Mouse (Mus musculus) testis, adult 2 months (tissue): ENCODE measurements around the gene Rab30. TPM values are rescaled to one million over a fixed set of nuclear protein-coding genes. Genes with fewer than 3 reads are reported as not detected.
"Not testable (repeated sequence)": the region's sequence is repeated elsewhere in the genome, so short reads cannot be mapped to it uniquely, and the experiment has no call there.

ENCODE experiments used
- H3K27ac ChIP-seq: fragments of 200-500 bp; 2 replicates; pipeline ENCODE4 v1.5.1; 2012; ENCODE audit warnings: low read depth, low read length; ENCODE audit not compliant: control insufficient read depth, insufficient read depth
- H3K27me3 ChIP-seq: fragments of 200-500 bp; 2 replicates; pipeline ENCODE4 v1.6.1; 2012; ENCODE audit warnings: mild to moderate bottlenecking, low read length, moderate library complexity; ENCODE audit not compliant: control insufficient read depth, insufficient read depth
- H3K36me3 ChIP-seq: fragments of 200-500 bp; 2 replicates; pipeline ENCODE4 v1.6.1; 2012; ENCODE audit warnings: mild to moderate bottlenecking, low read length; ENCODE audit not compliant: control insufficient read depth, insufficient read depth
- H3K4me1 ChIP-seq: fragments of 200-500 bp; 2 replicates; pipeline ENCODE4 v1.6.1; 2012; ENCODE audit warnings: low read length; ENCODE audit not compliant: control insufficient read depth, insufficient read depth
- H3K4me3 ChIP-seq: fragments of 200-500 bp; 2 replicates; pipeline ENCODE4 v1.5.1; 2012; ENCODE audit warnings: low read depth, mild to moderate bottlenecking, low read length, moderate library complexity, mixed read lengths; ENCODE audit not compliant: control insufficient read depth
- CTCF ChIP-seq: fragments of 200-500 bp; IDR thresholded peaks from 2 replicates; pipeline ENCODE4 v1.5.1; 2012; ENCODE audit warnings: low read depth, mild to moderate bottlenecking, inconsistent platforms, low read length, moderate library complexity; ENCODE audit not compliant: control insufficient read depth, insufficient read depth, insufficient replicate concordance
- POLR2A ChIP-seq: fragments of 200-500 bp; IDR thresholded peaks from 2 replicates; pipeline ENCODE4 v1.6.1; 2012; ENCODE audit warnings: low read depth, mild to moderate bottlenecking, inconsistent platforms, low read length, moderate library complexity; ENCODE audit not compliant: control insufficient read depth
- polyA plus RNA-seq: library from polyadenylated mRNA; depleted of rRNA; stranded (reverse); fragments of >200 nt; gene quantifications from 2 replicates; pipeline ENCODE4 v1.2.3, GENCODE M21; 2012

Gene Rab30
- polyA plus RNA-seq, 1 experiment, result 1.3 TPM

- H3K4me3 ChIP-seq, result no peak overlapping the region
- no peaks in the 10 kb centered on the region for H3K36me3 ChIP-seq
- H3K4me1 ChIP-seq, result no peaks in the 10 kb centered on the region
- no peak for TF ChIP-seq POLR2A
- TF ChIP-seq CTCF, result no peak
- H3K27me3 ChIP-seq, result no peaks in the 10 kb centered on the region
- H3K27ac ChIP-seq, result no peak overlapping the region
Measured at GRCm38 (mm10) chr7:92750395-92750794, 9.0 kb downstream of the Rab30 start.

GRCm38 (mm10) chr7:92758067-92758466 is 16.7 kb downstream of the Rab30 start:
- no peak overlapping the region for H3K4me3 ChIP-seq
- no peaks in the 10 kb centered on the region for H3K4me1 ChIP-seq
- no peak for TF ChIP-seq CTCF
- no peak for TF ChIP-seq POLR2A
- H3K36me3 ChIP-seq, result no peaks in the 10 kb centered on the region
- H3K27ac ChIP-seq, result no peak overlapping the region
- H3K27me3 ChIP-seq, result no peaks in the 10 kb centered on the region

DNA sequence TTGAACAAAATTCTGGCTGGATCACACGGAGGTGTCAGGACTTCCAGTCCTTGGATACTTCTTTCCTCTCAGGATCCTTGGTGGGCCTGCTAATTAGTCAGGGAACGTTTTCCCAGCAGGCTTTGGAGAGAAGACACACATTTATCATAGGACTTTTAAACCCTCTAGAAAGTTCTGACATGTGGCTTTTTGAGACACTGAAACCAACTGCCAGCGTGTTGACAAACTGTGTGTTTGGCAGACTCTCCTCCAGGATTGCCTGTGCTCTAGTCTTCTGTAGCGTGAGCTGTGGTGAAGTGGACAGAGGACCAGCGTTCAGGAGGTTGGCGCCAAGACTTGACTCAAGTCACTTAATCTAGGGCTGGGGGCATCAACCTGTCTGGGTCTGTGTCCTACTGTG is 19.2 kb downstream of the Rab30 start:
- Histone ChIP-seq H3K4me3 (no peak overlapping the region), H3K27ac (no peak overlapping the region), H3K27me3 (no peaks in the 10 kb centered on the region), H3K4me1 (no peaks in the 10 kb centered on the region), H3K36me3 (no peaks in the 10 kb centered on the region)
- TF ChIP-seq CTCF, result no peak
- no peak for TF ChIP-seq POLR2A

DNA sequence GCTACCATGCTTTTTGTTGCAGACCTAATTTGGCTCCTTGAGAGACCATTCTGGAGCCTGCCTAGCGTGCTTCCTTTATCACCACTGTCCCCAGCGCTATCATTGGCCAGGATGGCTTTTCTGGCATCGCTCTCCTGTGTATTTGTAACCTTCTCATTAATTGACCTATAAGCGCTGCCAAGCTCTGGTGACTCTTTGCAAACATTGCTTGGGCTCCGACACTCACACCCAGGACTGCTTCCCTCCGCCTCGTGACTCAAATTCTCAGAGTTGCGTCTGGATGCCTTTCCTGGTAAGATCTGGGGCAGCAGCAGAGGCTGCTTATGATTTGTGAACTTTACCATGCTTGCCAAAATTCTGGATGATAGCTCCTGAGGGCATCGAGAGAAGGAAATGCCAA is 19.8 kb downstream of the Rab30 start:
- no peak overlapping the region for H3K4me3 ChIP-seq
- no peak overlapping the region for H3K27ac ChIP-seq
- no peaks in the 10 kb centered on the region for H3K4me1 ChIP-seq
- no peak for TF ChIP-seq POLR2A
- no peak for TF ChIP-seq CTCF
- H3K27me3 ChIP-seq, result no peaks in the 10 kb centered on the region
- no peaks in the 10 kb centered on the region for H3K36me3 ChIP-seq

DNA sequence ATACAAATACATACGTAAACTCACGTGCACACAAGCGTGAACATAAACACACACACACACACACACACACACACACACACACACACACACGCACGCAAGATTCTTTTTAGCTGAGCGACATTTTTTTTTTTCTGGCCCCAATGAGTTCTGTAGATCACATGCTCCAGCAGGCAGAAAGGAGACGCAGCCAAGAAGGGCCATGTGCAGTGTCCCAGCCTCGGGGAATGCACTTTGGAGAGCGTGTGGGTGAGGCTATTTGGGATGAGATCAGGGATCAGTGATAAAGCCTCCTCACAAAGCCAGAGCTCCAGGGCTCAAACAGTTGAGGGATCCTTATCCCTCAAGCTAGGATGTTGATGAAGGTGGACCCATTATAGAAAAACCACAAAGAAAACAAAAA is 24.0 kb downstream of the Rab30 start:
- Histone ChIP-seq H3K4me1 (no peaks in the 10 kb centered on the region), H3K27me3 (no peaks in the 10 kb centered on the region), H3K36me3 (no peaks in the 10 kb centered on the region), H3K27ac (no peak overlapping the region), H3K4me3 (no peak overlapping the region)
- TF ChIP-seq CTCF, result no peak
- TF ChIP-seq POLR2A, result no peak

DNA sequence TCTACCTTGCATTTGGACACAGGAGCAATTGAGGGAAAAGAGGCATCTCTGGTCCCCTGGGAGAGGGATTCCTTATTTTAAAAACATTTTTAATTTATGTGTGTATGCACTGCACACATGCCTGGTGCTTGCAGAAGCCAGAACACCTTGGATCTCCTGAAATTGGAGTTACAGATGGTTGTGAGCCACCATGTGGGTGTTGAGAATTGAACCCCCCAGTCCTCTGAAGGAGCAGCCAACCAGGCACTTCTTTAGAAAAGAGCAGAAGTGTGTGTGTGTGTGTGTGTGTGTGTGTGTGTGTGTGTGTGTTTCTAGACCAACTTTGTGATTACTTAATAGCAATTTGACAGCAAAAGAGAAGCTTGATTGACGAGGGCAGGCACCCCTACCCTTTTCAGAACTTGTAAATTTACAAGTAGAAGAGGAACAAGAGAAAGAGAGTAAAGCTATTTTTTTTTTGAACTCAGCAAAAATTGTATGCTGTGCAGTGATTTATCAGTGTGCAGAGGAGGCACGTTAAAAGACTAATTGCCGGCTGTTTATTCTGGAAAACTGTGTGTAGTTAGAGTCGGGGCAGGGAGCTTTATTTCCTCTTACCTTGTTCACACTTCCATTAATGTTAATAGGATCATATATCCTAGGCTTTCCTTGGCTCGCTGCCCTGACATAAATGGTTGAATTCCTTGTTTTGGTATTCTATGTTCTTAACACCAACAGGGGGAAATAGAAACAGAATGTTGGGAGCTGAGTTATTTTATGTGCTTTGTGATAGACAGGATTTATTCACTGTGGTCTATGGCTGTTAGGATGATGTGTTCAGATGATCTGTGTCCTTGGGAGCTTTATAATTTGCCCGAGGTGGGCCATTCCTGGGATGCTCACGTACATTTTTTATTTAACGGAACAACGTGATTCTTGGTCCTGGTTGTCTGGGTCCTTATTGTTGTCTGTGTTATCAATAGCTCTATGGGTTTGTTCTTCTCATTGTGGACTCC is 25.0 kb downstream of the Rab30 start:
- no peaks in the 10 kb centered on the region for H3K4me1 ChIP-seq
- no peaks in the 10 kb centered on the region for H3K36me3 ChIP-seq
- TF ChIP-seq CTCF (no peak), POLR2A (no peak)

GRCm38 (mm10) chr7:92768116-92768515 is 26.7 kb downstream of the Rab30 start:
- not testable (repeated sequence) for H3K36me3 ChIP-seq, H3K27ac ChIP-seq, H3K4me1 ChIP-seq, H3K4me3 ChIP-seq, H3K27me3 ChIP-seq

More for the DNA sequence above, 25.0 kb downstream of the Rab30 start:
- Histone ChIP-seq H3K4me3 (no peak overlapping the region), H3K27me3 (no peaks in the 10 kb centered on the region), H3K27ac (no peak overlapping the region)

DNA sequence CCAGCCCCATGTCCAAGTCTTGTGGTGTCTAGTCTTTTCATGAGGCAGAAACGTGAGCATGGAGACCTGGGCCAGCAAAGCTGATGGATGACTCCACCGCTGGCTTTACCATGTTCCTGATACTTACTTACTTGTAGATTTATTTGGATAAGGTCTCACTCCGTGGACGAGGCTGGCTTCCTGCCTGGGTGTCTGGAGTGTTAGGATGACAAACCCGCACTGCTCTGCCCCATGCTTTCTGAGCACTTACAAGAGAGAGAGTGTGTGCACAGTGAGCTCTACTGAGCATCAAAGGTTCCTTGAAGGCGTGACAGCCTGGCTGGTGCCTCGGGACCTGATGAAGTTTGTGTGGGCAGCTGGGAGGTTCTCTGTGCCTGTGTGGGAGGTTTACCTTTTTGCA is 27.5 kb downstream of the Rab30 start:
- TF ChIP-seq CTCF (no peak), POLR2A (no peak)
- Histone ChIP-seq H3K36me3 (no peaks in the 10 kb centered on the region), H3K27me3 (no peaks in the 10 kb centered on the region), H3K4me3 (no peak overlapping the region), H3K27ac (no peak overlapping the region), H3K4me1 (no peaks in the 10 kb centered on the region)
